Mouse (Mus musculus) embryo, embryonic 11 days (tissue): ENCODE results near the gene Paqr7.
A peak's percentile ranks its signal among the peaks of the same experiment; 100 is the strongest.

Source experiments
- DNase-seq: peaks from one replicate; pipeline ENCODE4 v3.0.0-alpha.2; 2015

The Paqr7 gene

GRCm38 (mm10) chr4:134505303-134505789 lies 8.8 kb downstream of the Paqr7 start:
- DNase-seq = no peak

- no peak for DNase-seq
Measured at GRCm38 (mm10) chr4:134505966-134506594, 9.6 kb downstream of the Paqr7 start.

- no peak for DNase-seq
Measured at GRCm38 (mm10) chr4:134506713-134507112, 10.2 kb downstream of the Paqr7 start.

- DNase-seq = no peak
Measured at GRCm38 (mm10) chr4:134510396-134510795, 13.9 kb downstream of the Paqr7 start.

GRCm38 (mm10) chr4:134510845-134511411 lies 14.4 kb downstream of the Paqr7 start, which contains the start of gene Aunip:
Gene Aunip, plus strand, starts transcription at chr4:134510999.
- peak; percentile 98 for DNase-seq

- DNase-seq = no peak
Measured at GRCm38 (mm10) chr4:134511730-134512129, 15.2 kb downstream of the Paqr7 start.

GRCm38 (mm10) chr4:134512798-134513197 lies 16.3 kb downstream of the Paqr7 start:
- peak; percentile 80 for DNase-seq

- DNase-seq = no peak
Measured at GRCm38 (mm10) chr4:134514309-134514930, 17.9 kb downstream of the Paqr7 start.

- no peak for DNase-seq
Measured at GRCm38 (mm10) chr4:134515614-134516013, 19.1 kb downstream of the Paqr7 start.

GRCm38 (mm10) chr4:134516981-134517380 lies 20.5 kb downstream of the Paqr7 start:
- no peak for DNase-seq

- DNase-seq = no peak
Measured at GRCm38 (mm10) chr4:134517719-134518118, 21.2 kb downstream of the Paqr7 start.

GRCm38 (mm10) chr4:134518541-134518940 lies 22.0 kb downstream of the Paqr7 start:
- no peak for DNase-seq

GRCm38 (mm10) chr4:134519281-134519680 lies 22.8 kb downstream of the Paqr7 start:
- no peak for DNase-seq

- DNase-seq = no peak
Measured at GRCm38 (mm10) chr4:134523447-134523846, 26.9 kb downstream of the Paqr7 start.

- DNase-seq = no peak
Measured at GRCm38 (mm10) chr4:134525806-134526205, 29.3 kb downstream of the Paqr7 start.

GRCm38 (mm10) chr4:134526220-134526619 lies 29.7 kb downstream of the Paqr7 start:
- no peak for DNase-seq

GRCm38 (mm10) chr4:134532928-134533327 lies 36.4 kb downstream of the Paqr7 start:
- no peak for DNase-seq

- DNase-seq = no peak
Measured at GRCm38 (mm10) chr4:134533421-134533820, 36.9 kb downstream of the Paqr7 start.

- DNase-seq = peak; percentile 83
Measured at GRCm38 (mm10) chr4:134534124-134534886, 37.8 kb downstream of the Paqr7 start.

GRCm38 (mm10) chr4:134534932-134535786 lies 38.7 kb downstream of the Paqr7 start, which contains the start of gene Mtfr1l:
Gene Mtfr1l, minus strand, starts transcription at chr4:134535387.
- peak; percentile 99 for DNase-seq

GRCm38 (mm10) chr4:134535787-134536151 lies 39.3 kb downstream of the Paqr7 start:
- no peak for DNase-seq

GRCm38 (mm10) chr4:134538997-134539580 lies 42.6 kb downstream of the Paqr7 start:
- DNase-seq = no peak
